Mouse (Mus musculus): ENCODE results near the gene Mrpl39. TPM values are rescaled to one million over a fixed set of nuclear protein-coding genes. Genes with fewer than 3 reads are reported as not detected.

Gene Mrpl39
- polyA plus RNA-seq, 1 experiment, result 6.3 TPM

- DNase-seq (ENCODE audit: low read depth in 1 of 2, low spot score in 2 of 2), result no peak
- TF ChIP-seq CTCF (IDR thresholded peaks at IDR 0.05; ENCODE audit: extremely low read depth, insufficient read depth, insufficient read length, insufficient replicate concordance), result no peak
- no peaks in the 10 kb centered on the region for H3K36me3 ChIP-seq (ENCODE audit: control insufficient read depth, insufficient read depth, low read length)
- peaks cover 5% of the 10 kb centered on the region; the same call in 1 of the 2 replicates for H3K4me1 ChIP-seq (ENCODE audit: control insufficient read depth, insufficient read depth, insufficient read length)
- H3K27ac ChIP-seq (ENCODE audit: insufficient read depth, low read length), result no peak overlapping the region
- H3K27me3 ChIP-seq (ENCODE audit: control insufficient read depth, insufficient read depth, low read length), result peaks cover 19% of the 10 kb centered on the region
- H3K4me3 ChIP-seq (ENCODE audit: extremely low read depth, insufficient read depth, insufficient read length), result no peak overlapping the region
- 91% methylated on average over 2 of the region's 2 CpGs for WGBS
These were observed 35.9 kb upstream of the Mrpl39 start for GRCm38 (mm10) chr16:84771461-84771860.

- TF ChIP-seq POLR2A (IDR thresholded peaks at IDR 0.05; ENCODE audit: low read depth, low read length) (no peak), CTCF (IDR thresholded peaks at IDR 0.05; ENCODE audit: extremely low read depth, insufficient read depth, insufficient read length, insufficient replicate concordance) (no peak)
- Histone ChIP-seq H3K27me3 (ENCODE audit: control insufficient read depth, insufficient read depth, low read length) (peaks cover 19% of the 10 kb centered on the region), H3K27ac (ENCODE audit: insufficient read depth, low read length) (no peak overlapping the region), H3K36me3 (ENCODE audit: control insufficient read depth, insufficient read depth, low read length) (no peaks in the 10 kb centered on the region), H3K4me1 (ENCODE audit: control insufficient read depth, insufficient read depth, insufficient read length) (peaks cover 5% of the 10 kb centered on the region; the same call in 1 of the 2 replicates), H3K4me3 (ENCODE audit: extremely low read depth, insufficient read depth, insufficient read length) (no peak overlapping the region)
- DNase-seq (ENCODE audit: low read depth in 1 of 2, low spot score in 2 of 2), result no peak
- 67% methylated on average over 7 of the region's 7 CpGs for WGBS
These were observed 35.3 kb upstream of the Mrpl39 start for GRCm38 (mm10) chr16:84770891-84771290.

- no peak for DNase-seq (ENCODE audit: low read depth in 1 of 2, low spot score in 2 of 2)
- H3K4me1 ChIP-seq (ENCODE audit: control insufficient read depth, insufficient read depth, insufficient read length), result peaks cover 5% of the 10 kb centered on the region; the same call in 1 of the 2 replicates
- peaks cover 17% of the 10 kb centered on the region for H3K27me3 ChIP-seq (ENCODE audit: control insufficient read depth, insufficient read depth, low read length)
- H3K4me3 ChIP-seq (ENCODE audit: extremely low read depth, insufficient read depth, insufficient read length), result no peak overlapping the region
- 89% methylated on average over 19 of the region's 19 CpGs for WGBS
- TF ChIP-seq POLR2A (IDR thresholded peaks at IDR 0.05; ENCODE audit: low read depth, low read length) (no peak), CTCF (IDR thresholded peaks at IDR 0.05; ENCODE audit: extremely low read depth, insufficient read depth, insufficient read length, insufficient replicate concordance) (no peak)
- H3K27ac ChIP-seq (ENCODE audit: insufficient read depth, low read length), result no peak overlapping the region
- no peaks in the 10 kb centered on the region for H3K36me3 ChIP-seq (ENCODE audit: control insufficient read depth, insufficient read depth, low read length)
These were observed 34.3 kb upstream of the Mrpl39 start for GRCm38 (mm10) chr16:84769619-84770464.

GRCm38 (mm10) chr16:84769182-84769581 is 33.6 kb upstream of the Mrpl39 start:
- Histone ChIP-seq H3K4me1 (ENCODE audit: control insufficient read depth, insufficient read depth, insufficient read length) (peaks cover 3% of the 10 kb centered on the region; the same call in 1 of the 2 replicates), H3K36me3 (ENCODE audit: control insufficient read depth, insufficient read depth, low read length) (no peaks in the 10 kb centered on the region), H3K27ac (ENCODE audit: insufficient read depth, low read length) (no peak overlapping the region), H3K4me3 (ENCODE audit: extremely low read depth, insufficient read depth, insufficient read length) (no peak overlapping the region), H3K27me3 (ENCODE audit: control insufficient read depth, insufficient read depth, low read length) (peaks cover 11% of the 10 kb centered on the region)
- WGBS, result 77% methylated on average over 4 of the region's 4 CpGs
- TF ChIP-seq CTCF (IDR thresholded peaks at IDR 0.05; ENCODE audit: extremely low read depth, insufficient read depth, insufficient read length, insufficient replicate concordance) (no peak), POLR2A (IDR thresholded peaks at IDR 0.05; ENCODE audit: low read depth, low read length) (no peak)
- no peak for DNase-seq (ENCODE audit: low read depth in 1 of 2, low spot score in 2 of 2)

- TF ChIP-seq POLR2A (IDR thresholded peaks at IDR 0.05; ENCODE audit: low read depth, low read length), result no peak
- no peak for TF ChIP-seq CTCF (IDR thresholded peaks at IDR 0.05; ENCODE audit: extremely low read depth, insufficient read depth, insufficient read length, insufficient replicate concordance)
These were observed 32.4 kb upstream of the Mrpl39 start for GRCm38 (mm10) chr16:84767956-84768355.

GRCm38 (mm10) chr16:84745721-84746306 is 10.3 kb upstream of the Mrpl39 start:
- TF ChIP-seq CTCF (IDR thresholded peaks at IDR 0.05; ENCODE audit: extremely low read depth, insufficient read depth, insufficient read length, insufficient replicate concordance) (no peak), POLR2A (IDR thresholded peaks at IDR 0.05; ENCODE audit: low read depth, low read length) (no peak)
- Histone ChIP-seq H3K27ac (ENCODE audit: insufficient read depth, low read length) (no peak overlapping the region), H3K27me3 (ENCODE audit: control insufficient read depth, insufficient read depth, low read length) (no peaks in the 10 kb centered on the region), H3K36me3 (ENCODE audit: control insufficient read depth, insufficient read depth, low read length) (no peaks in the 10 kb centered on the region), H3K4me3 (ENCODE audit: extremely low read depth, insufficient read depth, insufficient read length) (no peak overlapping the region), H3K4me1 (ENCODE audit: control insufficient read depth, insufficient read depth, insufficient read length) (no peaks in the 10 kb centered on the region)
- WGBS, result 85% methylated on average over 6 of the region's 6 CpGs
- DNase-seq (ENCODE audit: low read depth in 1 of 2, low spot score in 2 of 2), result no peak

More at GRCm38 (mm10) chr16:84767956-84768355, 32.4 kb upstream of the Mrpl39 start:
- H3K4me3 ChIP-seq (ENCODE audit: extremely low read depth, insufficient read depth, insufficient read length), result no peak overlapping the region
- no peak overlapping the region for H3K27ac ChIP-seq (ENCODE audit: insufficient read depth, low read length)
- no peaks in the 10 kb centered on the region for H3K4me1 ChIP-seq (ENCODE audit: control insufficient read depth, insufficient read depth, insufficient read length)
- WGBS, result 83% methylated on average over 8 of the region's 8 CpGs
- peaks cover 3% of the 10 kb centered on the region for H3K27me3 ChIP-seq (ENCODE audit: control insufficient read depth, insufficient read depth, low read length)
- no peak for DNase-seq (ENCODE audit: low read depth in 1 of 2, low spot score in 2 of 2)
- no peaks in the 10 kb centered on the region for H3K36me3 ChIP-seq (ENCODE audit: control insufficient read depth, insufficient read depth, low read length)

All from spleen, adult 2 months (tissue).